Mouse (Mus musculus): ENCODE data around the gene Gm49405. TPM values are rescaled to one million over a fixed set of nuclear protein-coding genes. Genes with fewer than 3 reads are reported as not detected.

Gene Gm49405
- polyA plus RNA-seq, 1 experiment = 2.4 TPM

GRCm38 (mm10) chr19:3996106-3996505 is 4.3 kb upstream of the Gm49405 start:
- no peaks in the 10 kb centered on the region for H3K36me3 ChIP-seq (ENCODE audit: control insufficient read depth, insufficient read depth, low read length, poor library complexity, severe bottlenecking)
- H3K27ac ChIP-seq (ENCODE audit: insufficient read depth, low read length) = no peak overlapping the region
- no peaks in the 10 kb centered on the region for H3K4me1 ChIP-seq (ENCODE audit: control insufficient read depth, insufficient read depth, low read length)

GRCm38 (mm10) chr19:3996747-3997146 is 3.7 kb upstream of the Gm49405 start:
- H3K9me3 ChIP-seq (replicated peaks; ENCODE audit: control insufficient read depth, insufficient read depth, low read length, poor library complexity, severe bottlenecking) = no peaks in the 10 kb centered on the region
- H3K27ac ChIP-seq (ENCODE audit: insufficient read depth, low read length) = no peak overlapping the region
- H3K36me3 ChIP-seq (ENCODE audit: control insufficient read depth, insufficient read depth, low read length, poor library complexity, severe bottlenecking) = no peaks in the 10 kb centered on the region
- H3K9ac ChIP-seq (ENCODE audit: low read depth, poor library complexity, severe bottlenecking) = no peak overlapping the region
- TF ChIP-seq EP300 (IDR thresholded peaks at IDR 0.05; ENCODE audit: insufficient read depth, low read depth, low read length) (no peak), CTCF (IDR thresholded peaks at IDR 0.05; ENCODE audit: low read depth, low read length) (no peak), POLR2A (IDR thresholded peaks at IDR 0.05; ENCODE audit: insufficient read depth, low read length) (no peak)
- no peak overlapping the region for H3K4me3 ChIP-seq (ENCODE audit: low read depth, low read length)
- H3K4me1 ChIP-seq (ENCODE audit: control insufficient read depth, insufficient read depth, low read length) = no peaks in the 10 kb centered on the region
- H3K27me3 ChIP-seq (ENCODE audit: control insufficient read depth, insufficient read depth, low read length, poor library complexity, severe bottlenecking) = no peaks in the 10 kb centered on the region

More at GRCm38 (mm10) chr19:3996106-3996505, 4.3 kb upstream of the Gm49405 start:
- no peaks in the 10 kb centered on the region for H3K9me3 ChIP-seq (replicated peaks; ENCODE audit: control insufficient read depth, insufficient read depth, low read length, poor library complexity, severe bottlenecking)
- no peak overlapping the region for H3K9ac ChIP-seq (ENCODE audit: low read depth, poor library complexity, severe bottlenecking)
- no peaks in the 10 kb centered on the region for H3K27me3 ChIP-seq (ENCODE audit: control insufficient read depth, insufficient read depth, low read length, poor library complexity, severe bottlenecking)
- H3K4me3 ChIP-seq (ENCODE audit: low read depth, low read length) = no peak overlapping the region
- no peak for TF ChIP-seq CTCF (IDR thresholded peaks at IDR 0.05; ENCODE audit: low read depth, low read length)
- no peak for TF ChIP-seq EP300 (IDR thresholded peaks at IDR 0.05; ENCODE audit: insufficient read depth, low read depth, low read length)
- TF ChIP-seq POLR2A (IDR thresholded peaks at IDR 0.05; ENCODE audit: insufficient read depth, low read length) = no peak

- no peak overlapping the region for H3K9ac ChIP-seq (ENCODE audit: low read depth, poor library complexity, severe bottlenecking)
- no peak overlapping the region for H3K4me3 ChIP-seq (ENCODE audit: low read depth, low read length)
- no peaks in the 10 kb centered on the region for H3K27me3 ChIP-seq (ENCODE audit: control insufficient read depth, insufficient read depth, low read length, poor library complexity, severe bottlenecking)
- no peaks in the 10 kb centered on the region for H3K36me3 ChIP-seq (ENCODE audit: control insufficient read depth, insufficient read depth, low read length, poor library complexity, severe bottlenecking)
- no peaks in the 10 kb centered on the region for H3K4me1 ChIP-seq (ENCODE audit: control insufficient read depth, insufficient read depth, low read length)
- H3K9me3 ChIP-seq (replicated peaks; ENCODE audit: control insufficient read depth, insufficient read depth, low read length, poor library complexity, severe bottlenecking) = no peaks in the 10 kb centered on the region
- no peak overlapping the region for H3K27ac ChIP-seq (ENCODE audit: insufficient read depth, low read length)
- TF ChIP-seq CTCF (IDR thresholded peaks at IDR 0.05; ENCODE audit: low read depth, low read length) (no peak), EP300 (IDR thresholded peaks at IDR 0.05; ENCODE audit: insufficient read depth, low read depth, low read length) (no peak), POLR2A (IDR thresholded peaks at IDR 0.05; ENCODE audit: insufficient read depth, low read length) (no peak)
These were observed 3.2 kb upstream of the Gm49405 start for GRCm38 (mm10) chr19:3997231-3997630.

GRCm38 (mm10) chr19:3998335-3998734 is 2.1 kb upstream of the Gm49405 start:
- Histone ChIP-seq H3K4me1 (ENCODE audit: control insufficient read depth, insufficient read depth, low read length) (peaks cover 3% of the 10 kb centered on the region), H3K9ac (ENCODE audit: low read depth, poor library complexity, severe bottlenecking) (no peak overlapping the region), H3K27ac (ENCODE audit: insufficient read depth, low read length) (no peak overlapping the region), H3K9me3 (replicated peaks; ENCODE audit: control insufficient read depth, insufficient read depth, low read length, poor library complexity, severe bottlenecking) (no peaks in the 10 kb centered on the region), H3K27me3 (ENCODE audit: control insufficient read depth, insufficient read depth, low read length, poor library complexity, severe bottlenecking) (no peaks in the 10 kb centered on the region), H3K4me3 (ENCODE audit: low read depth, low read length) (no peak overlapping the region), H3K36me3 (ENCODE audit: control insufficient read depth, insufficient read depth, low read length, poor library complexity, severe bottlenecking) (no peaks in the 10 kb centered on the region)
- TF ChIP-seq EP300 (IDR thresholded peaks at IDR 0.05; ENCODE audit: insufficient read depth, low read depth, low read length) (no peak), POLR2A (IDR thresholded peaks at IDR 0.05; ENCODE audit: insufficient read depth, low read length) (no peak), CTCF (IDR thresholded peaks at IDR 0.05; ENCODE audit: low read depth, low read length) (no peak)

GRCm38 (mm10) chr19:3999121-3999730 is 1.2 kb upstream of the Gm49405 start:
- no peaks in the 10 kb centered on the region for H3K27me3 ChIP-seq (ENCODE audit: control insufficient read depth, insufficient read depth, low read length, poor library complexity, severe bottlenecking)
- peak overlapping the region; percentile 65 for H3K4me3 ChIP-seq (ENCODE audit: low read depth, low read length)
- no peak overlapping the region for H3K27ac ChIP-seq (ENCODE audit: insufficient read depth, low read length)
- no peaks in the 10 kb centered on the region for H3K9me3 ChIP-seq (replicated peaks; ENCODE audit: control insufficient read depth, insufficient read depth, low read length, poor library complexity, severe bottlenecking)
- H3K36me3 ChIP-seq (ENCODE audit: control insufficient read depth, insufficient read depth, low read length, poor library complexity, severe bottlenecking) = no peaks in the 10 kb centered on the region
- H3K4me1 ChIP-seq (ENCODE audit: control insufficient read depth, insufficient read depth, low read length) = peaks cover 3% of the 10 kb centered on the region
- TF ChIP-seq EP300 (IDR thresholded peaks at IDR 0.05; ENCODE audit: insufficient read depth, low read depth, low read length) (no peak), CTCF (IDR thresholded peaks at IDR 0.05; ENCODE audit: low read depth, low read length) (no peak), POLR2A (IDR thresholded peaks at IDR 0.05; ENCODE audit: insufficient read depth, low read length) (no peak)
- peak overlapping the region; percentile 78; the same call in 1 of the 2 replicates for H3K9ac ChIP-seq (ENCODE audit: low read depth, poor library complexity, severe bottlenecking)

GRCm38 (mm10) chr19:4000949-4001525 is 611 bp downstream of the Gm49405 start:
- Histone ChIP-seq H3K9me3 (replicated peaks; ENCODE audit: control insufficient read depth, insufficient read depth, low read length, poor library complexity, severe bottlenecking) (no peaks in the 10 kb centered on the region), H3K36me3 (ENCODE audit: control insufficient read depth, insufficient read depth, low read length, poor library complexity, severe bottlenecking) (no peaks in the 10 kb centered on the region), H3K9ac (ENCODE audit: low read depth, poor library complexity, severe bottlenecking) (peak overlapping the region; percentile 78), H3K4me3 (ENCODE audit: low read depth, low read length) (peak overlapping the region; percentile 83), H3K4me1 (ENCODE audit: control insufficient read depth, insufficient read depth, low read length) (peaks cover 3% of the 10 kb centered on the region), H3K27ac (ENCODE audit: insufficient read depth, low read length) (peak overlapping the region; percentile 85), H3K27me3 (ENCODE audit: control insufficient read depth, insufficient read depth, low read length, poor library complexity, severe bottlenecking) (no peaks in the 10 kb centered on the region)
- no peak for TF ChIP-seq CTCF (IDR thresholded peaks at IDR 0.05; ENCODE audit: low read depth, low read length)
- no peak for TF ChIP-seq EP300 (IDR thresholded peaks at IDR 0.05; ENCODE audit: insufficient read depth, low read depth, low read length)
- no peak for TF ChIP-seq POLR2A (IDR thresholded peaks at IDR 0.05; ENCODE audit: insufficient read depth, low read length)

Measured in ES-Bruce4 (cell line).